Mouse (Mus musculus) cerebellum, adult 2 months (tissue): ENCODE measurements at regions not wholly inside any gene's neighbourhood (a gene's known extent, or its start where the extent isn't known, plus 50 kb on each side); places are given as distances from the start of the nearest gene placed in this dataset.

Experiments
- DNase-seq, 2 experiments: peaks; one replicate each; pipeline ENCODE4 v3.0.0; 2021
- H3K27ac ChIP-seq: fragments of 200-500 bp; 2 replicates; pipeline ENCODE4 v1.5.1; 2012; ENCODE audit warnings: low read length, control low read depth, inconsistent platforms; ENCODE audit not compliant: insufficient read depth
- H3K27me3 ChIP-seq: fragments of 200-500 bp; 2 replicates; pipeline ENCODE4 v1.6.1; 2012; ENCODE audit warnings: inconsistent platforms, mild to moderate bottlenecking, low read length, moderate library complexity; ENCODE audit not compliant: control insufficient read depth, insufficient read depth
- H3K4me1 ChIP-seq: fragments of 200-500 bp; 2 replicates; pipeline ENCODE4 v1.6.1; 2011; ENCODE audit warnings: low read length; ENCODE audit not compliant: control insufficient read depth, insufficient read depth
- H3K4me3 ChIP-seq: fragments of 200-500 bp; replicated peaks from 2 replicates; pipeline ENCODE3; 2011; ENCODE audit warnings: mild to moderate bottlenecking, low read depth, low read length, control low read depth; ENCODE audit not compliant: insufficient read depth
- CTCF ChIP-seq: fragments of 200-500 bp; IDR thresholded peaks from 2 replicates; pipeline ENCODE4 v1.5.1; 2011; ENCODE audit warnings: low read depth, mild to moderate bottlenecking, control low read depth, low read length, moderate library complexity, borderline replicate concordance; ENCODE audit not compliant: insufficient read depth
- POLR2A ChIP-seq: fragments of 200-500 bp; IDR thresholded peaks from 2 replicates; pipeline ENCODE4 v1.6.1; 2011; ENCODE audit warnings: low read length, control low read depth, borderline replicate concordance; ENCODE audit not compliant: insufficient read depth
- WGBS: fragments of 180-500 bp; shearing (Covaris S2); methylation state at CpG from one replicate; pipeline ENCODE4 v1.1.7; 2018; 5-methylcytosine and 5-hydroxymethylcytosine counted together

GRCm38 (mm10) chr11:105513275-105513674 lies 56.7 kb upstream of the March10 start:
- H3K4me3 ChIP-seq: no peak overlapping the region
- no peak for DNase-seq
- H3K4me1 ChIP-seq: no peaks in the 10 kb centered on the region
- no peak for TF ChIP-seq POLR2A
- no peak for TF ChIP-seq CTCF
- no peaks in the 10 kb centered on the region for H3K27me3 ChIP-seq
- WGBS: 92% methylated on average over 10 of the region's 10 CpGs
- H3K27ac ChIP-seq: no peak overlapping the region

- no peak for TF ChIP-seq CTCF
- Histone ChIP-seq H3K27ac (no peak overlapping the region), H3K4me3 (no peak overlapping the region), H3K27me3 (no peaks in the 10 kb centered on the region), H3K4me1 (no peaks in the 10 kb centered on the region)
- DNase-seq: no peak
- 95% methylated on average over 4 of the region's 4 CpGs for WGBS
Observed at GRCm38 (mm10) chr11:105510626-105511025, 54.1 kb upstream of the March10 start.

GRCm38 (mm10) chr11:105510056-105510455 lies 53.5 kb upstream of the March10 start:
- 63% methylated on average over 7 of the region's 7 CpGs for WGBS
- Histone ChIP-seq H3K27ac (no peak overlapping the region), H3K4me3 (no peak overlapping the region), H3K4me1 (no peaks in the 10 kb centered on the region), H3K27me3 (no peaks in the 10 kb centered on the region)
- TF ChIP-seq POLR2A: no peak
- no peak for TF ChIP-seq CTCF
- DNase-seq: no peak

- TF ChIP-seq POLR2A (no peak), CTCF (no peak)
Observed at GRCm38 (mm10) chr11:105508660-105509038, 52.1 kb upstream of the March10 start.

GRCm38 (mm10) chr11:105507972-105508659 lies 51.6 kb upstream of the March10 start:
- Histone ChIP-seq H3K27ac (no peak overlapping the region), H3K4me1 (no peaks in the 10 kb centered on the region), H3K27me3 (no peaks in the 10 kb centered on the region), H3K4me3 (no peak overlapping the region)
- TF ChIP-seq CTCF (no peak), POLR2A (no peak)
- DNase-seq: no peak
- WGBS: 28% methylated on average over 6 of the region's 6 CpGs

More at GRCm38 (mm10) chr11:105508660-105509038, 52.1 kb upstream of the March10 start:
- 84% methylated on average over 7 of the region's 7 CpGs for WGBS
- Histone ChIP-seq H3K27ac (no peak overlapping the region), H3K4me1 (no peaks in the 10 kb centered on the region), H3K4me3 (no peak overlapping the region), H3K27me3 (no peaks in the 10 kb centered on the region)
- no peak for DNase-seq

GRCm38 (mm10) chr11:105507332-105507971 lies 50.9 kb upstream of the March10 start:
- no peak overlapping the region for H3K4me3 ChIP-seq
- TF ChIP-seq CTCF (no peak), POLR2A (no peak)
- WGBS: 74% methylated on average over 8 of the region's 8 CpGs
- H3K27me3 ChIP-seq: no peaks in the 10 kb centered on the region
- H3K27ac ChIP-seq: no peak overlapping the region
- no peaks in the 10 kb centered on the region for H3K4me1 ChIP-seq
- DNase-seq: no peak
